Mouse (Mus musculus) myocyte (in vitro differentiated cells): ENCODE measurements around the gene Prex1. TPM values are rescaled to one million over a fixed set of nuclear protein-coding genes. Genes with fewer than 3 reads are reported as not detected.

Experiments
- H3K27me3 ChIP-seq: one replicate; pipeline ENCODE4 v1.6.1; 2011; ENCODE audit not compliant: control insufficient read depth, insufficient read depth, insufficient read length
- H3K36me3 ChIP-seq: one replicate; pipeline ENCODE4 v1.6.1; 2011; ENCODE audit not compliant: control insufficient read depth, insufficient read depth
- H3K4me2 ChIP-seq: one replicate; pipeline ENCODE4 v1.6.1; 2011; ENCODE audit warnings: low read depth, control low read depth
- H3K4me3 ChIP-seq: one replicate; pipeline ENCODE4 v1.5.1; 2011; ENCODE audit warnings: mild to moderate bottlenecking, control low read depth, moderate library complexity
- H3K79me2 ChIP-seq: one replicate; pipeline ENCODE4 v1.6.1; 2011; ENCODE audit not compliant: control insufficient read depth, insufficient read depth
- H3ac ChIP-seq: one replicate; pipeline ENCODE4 v1.6.1; 2011; ENCODE audit not compliant: control insufficient read depth, insufficient read length
- CEBPB ChIP-seq: IDR thresholded peaks from 2 replicates; pipeline ENCODE4 v1.6.1; 2011; ENCODE audit warnings: mild to moderate bottlenecking, moderate library complexity; ENCODE audit not compliant: poor library complexity, insufficient read depth, severe bottlenecking
- E2F4 ChIP-seq: IDR thresholded peaks from one replicate; pipeline ENCODE4 v1.6.1; 2011; ENCODE audit warnings: mild to moderate bottlenecking, control low read depth, moderate library complexity; ENCODE audit not compliant: insufficient read depth
- MAX ChIP-seq: IDR thresholded peaks from one replicate; pipeline ENCODE4 v1.6.1; 2011; ENCODE audit warnings: low read depth, mild to moderate bottlenecking, control low read depth
- MYOD1 ChIP-seq, 3 experiments: IDR thresholded peaks; one replicate each; pipeline ENCODE4 v1.6.1; 2011; ENCODE audit warnings: control low read depth in 2 of 3, low read depth in 2 of 3, mild to moderate bottlenecking in 2 of 3, moderate library complexity in 1 of 3; ENCODE audit not compliant: insufficient read length in 2 of 3, control insufficient read depth in 1 of 3
- MYOG ChIP-seq, 3 experiments: IDR thresholded peaks; one replicate each; pipeline ENCODE4 v1.6.1; 2011; ENCODE audit warnings: control low read depth in 2 of 3, low read depth in 2 of 3, mild to moderate bottlenecking in 2 of 3; ENCODE audit not compliant: insufficient read length in 2 of 3, control insufficient read depth in 1 of 3, insufficient read depth in 1 of 3
- POLR2A ChIP-seq: IDR thresholded peaks from one replicate; pipeline ENCODE4 v1.6.1; 2011; ENCODE audit warnings: low read depth, mild to moderate bottlenecking, control low read depth, moderate library complexity; ENCODE audit not compliant: insufficient read length
- POLR2AphosphoS2 ChIP-seq: IDR thresholded peaks from one replicate; pipeline ENCODE4 v1.6.1; 2011; ENCODE audit warnings: low read depth, control low read depth; ENCODE audit not compliant: insufficient read length
- REST ChIP-seq: IDR thresholded peaks from one replicate; pipeline ENCODE4 v1.6.1; 2011; ENCODE audit warnings: mild to moderate bottlenecking, control low read depth, moderate library complexity; ENCODE audit not compliant: insufficient read depth, insufficient read length
- SRF ChIP-seq: IDR thresholded peaks from one replicate; pipeline ENCODE4 v1.6.1; 2011; ENCODE audit warnings: low read depth; ENCODE audit not compliant: control insufficient read depth, insufficient read length
- TCF12 ChIP-seq: IDR thresholded peaks from one replicate; pipeline ENCODE4 v1.6.1; 2011; ENCODE audit warnings: mild to moderate bottlenecking, control low read depth; ENCODE audit not compliant: poor library complexity, insufficient read depth, severe bottlenecking
- TCF3 ChIP-seq: IDR thresholded peaks from one replicate; pipeline ENCODE4 v1.6.1; 2011; ENCODE audit warnings: low read depth, control low read depth; ENCODE audit not compliant: insufficient read length
- USF1 ChIP-seq: IDR thresholded peaks from one replicate; pipeline ENCODE4 v1.6.1; 2011; ENCODE audit warnings: low read depth, mild to moderate bottlenecking, control low read depth, moderate library complexity
- polyA plus RNA-seq: library from polyadenylated mRNA; unstranded; fragments of >200 nt; fragmentation: generic; extraction: Trizol; gene quantifications from one replicate; pipeline ENCODE4 v1.2.1, GENCODE M21; 2012; ENCODE audit warnings: missing spikeins

The Prex1 gene
- polyA plus RNA-seq, 1 experiment, result 0.17 TPM

DNA sequence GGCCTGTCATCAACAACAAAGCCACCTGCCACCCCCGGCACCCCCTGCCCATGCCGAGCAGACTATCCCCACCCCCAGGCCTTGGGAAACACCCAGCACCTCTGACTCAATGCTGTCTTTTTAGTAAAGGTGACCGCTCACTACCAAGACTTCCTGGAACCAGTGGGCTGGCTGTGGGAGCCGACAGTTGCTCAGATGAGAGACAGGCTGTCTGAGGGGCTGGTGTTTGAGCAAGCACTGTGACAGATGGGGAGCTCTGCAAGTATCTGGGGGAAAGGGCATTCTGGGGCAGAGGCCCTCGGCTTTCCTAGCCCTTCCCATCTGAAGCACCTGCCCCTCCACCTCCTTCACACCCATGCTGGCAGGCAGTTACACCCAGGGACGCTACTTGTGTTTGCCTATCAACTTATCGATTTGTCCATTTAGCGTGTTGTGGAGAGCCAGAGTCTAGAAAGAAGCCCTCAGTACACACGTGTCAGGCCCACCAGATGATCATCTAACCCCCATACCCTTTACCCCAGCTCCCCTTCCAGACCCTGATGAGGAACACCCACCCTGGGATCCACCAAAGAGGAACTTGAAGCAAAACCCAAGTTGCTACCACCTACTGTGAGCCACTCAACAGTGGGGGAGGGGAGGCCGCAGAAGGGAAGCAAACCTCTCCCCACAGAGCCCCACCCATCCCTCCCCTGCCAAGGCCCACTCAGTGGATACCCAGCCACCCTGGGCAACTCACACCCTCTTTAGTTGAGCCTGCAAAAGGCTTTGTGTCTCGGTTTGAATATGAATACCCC, 57.7 kb downstream of the Prex1 start:
- H3K27me3 ChIP-seq, result peaks cover 5% of the 10 kb centered on the region
- H3ac ChIP-seq, result no peak overlapping the region
- H3K79me2 ChIP-seq, result no peaks in the 10 kb centered on the region
- no peaks in the 10 kb centered on the region for H3K36me3 ChIP-seq
- TF ChIP-seq POLR2A (no peak), TCF12 (no peak), REST (no peak), TCF3 (no peak), MAX (no peak), POLR2AphosphoS2 (no peak), USF1 (no peak), SRF (no peak), MYOD1 (IDR thresholded peaks at IDR 0.05; ENCODE audit: control insufficient read depth in 1 of 3, insufficient read length in 2 of 3, low read depth in 2 of 3) (no peak), CEBPB (no peak), MYOG (IDR thresholded peaks at IDR 0.05; ENCODE audit: control insufficient read depth in 1 of 3, insufficient read depth in 1 of 3, insufficient read length in 2 of 3, low read depth in 2 of 3) (no peak), E2F4 (no peak)
- H3K4me2 ChIP-seq, result no peak overlapping the region
- no peak overlapping the region for H3K4me3 ChIP-seq

DNA sequence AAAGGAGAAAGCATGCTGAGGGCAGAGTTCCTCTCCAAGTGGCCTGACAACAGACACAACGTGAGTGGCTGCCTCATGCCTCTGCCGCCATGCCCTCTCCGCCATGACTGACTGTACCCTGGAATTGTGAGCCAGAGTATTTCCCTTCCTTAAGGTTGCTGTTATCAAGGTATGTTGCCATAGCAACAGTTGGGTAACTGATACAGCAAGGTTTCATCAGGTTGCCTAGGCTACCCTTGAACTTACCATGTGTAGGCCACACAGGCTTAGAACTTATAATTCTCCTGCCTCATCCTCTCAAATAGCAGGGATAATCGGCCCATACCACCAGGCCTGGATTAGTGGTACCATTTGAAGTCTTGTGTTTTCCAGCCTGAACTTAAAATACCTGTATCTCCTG, 58.3 kb downstream of the Prex1 start:
- Histone ChIP-seq H3K27me3 (peaks cover 5% of the 10 kb centered on the region), H3K79me2 (no peaks in the 10 kb centered on the region), H3K4me3 (no peak overlapping the region), H3ac (no peak overlapping the region), H3K4me2 (no peak overlapping the region), H3K36me3 (no peaks in the 10 kb centered on the region)
- no peak for TF ChIP-seq TCF3
- TF ChIP-seq POLR2A, result no peak
- TF ChIP-seq MYOG (IDR thresholded peaks at IDR 0.05; ENCODE audit: control insufficient read depth in 1 of 3, insufficient read depth in 1 of 3, insufficient read length in 2 of 3, low read depth in 2 of 3), result no peak
- no peak for TF ChIP-seq MAX
- TF ChIP-seq POLR2AphosphoS2, result no peak
- no peak for TF ChIP-seq E2F4
- TF ChIP-seq USF1, result no peak
- no peak for TF ChIP-seq SRF
- TF ChIP-seq MYOD1 (IDR thresholded peaks at IDR 0.05; ENCODE audit: control insufficient read depth in 1 of 3, insufficient read length in 2 of 3, low read depth in 2 of 3), result no peak
- TF ChIP-seq CEBPB, result no peak
- no peak for TF ChIP-seq REST
- no peak for TF ChIP-seq TCF12

DNA sequence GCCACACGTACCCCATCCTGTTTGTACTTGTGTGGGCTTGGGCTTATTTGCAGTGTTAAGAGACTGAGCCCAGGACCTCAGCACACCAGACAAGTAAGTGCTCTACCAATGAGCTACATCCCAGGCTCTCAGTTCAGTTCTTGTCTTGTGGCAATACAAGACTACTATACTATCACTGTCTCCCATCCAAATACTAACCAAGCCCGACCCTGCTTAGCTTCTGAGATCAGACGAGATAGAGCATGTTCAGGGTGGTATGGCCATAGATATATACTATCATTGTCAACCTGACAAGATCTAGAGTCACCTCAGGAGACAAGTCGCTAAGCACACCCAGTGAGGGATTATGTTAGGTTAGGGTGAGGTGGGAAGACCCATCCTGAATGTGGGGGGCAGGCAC, 58.8 kb downstream of the Prex1 start:
- Histone ChIP-seq H3K4me3 (no peak overlapping the region), H3K4me2 (no peak overlapping the region), H3K27me3 (peaks cover 5% of the 10 kb centered on the region), H3K79me2 (no peaks in the 10 kb centered on the region), H3K36me3 (no peaks in the 10 kb centered on the region), H3ac (no peak overlapping the region)
- TF ChIP-seq TCF12 (no peak), MYOD1 (IDR thresholded peaks at IDR 0.05; ENCODE audit: control insufficient read depth in 1 of 3, insufficient read length in 2 of 3, low read depth in 2 of 3) (no peak), TCF3 (no peak), MYOG (IDR thresholded peaks at IDR 0.05; ENCODE audit: control insufficient read depth in 1 of 3, insufficient read depth in 1 of 3, insufficient read length in 2 of 3, low read depth in 2 of 3) (no peak)

DNA sequence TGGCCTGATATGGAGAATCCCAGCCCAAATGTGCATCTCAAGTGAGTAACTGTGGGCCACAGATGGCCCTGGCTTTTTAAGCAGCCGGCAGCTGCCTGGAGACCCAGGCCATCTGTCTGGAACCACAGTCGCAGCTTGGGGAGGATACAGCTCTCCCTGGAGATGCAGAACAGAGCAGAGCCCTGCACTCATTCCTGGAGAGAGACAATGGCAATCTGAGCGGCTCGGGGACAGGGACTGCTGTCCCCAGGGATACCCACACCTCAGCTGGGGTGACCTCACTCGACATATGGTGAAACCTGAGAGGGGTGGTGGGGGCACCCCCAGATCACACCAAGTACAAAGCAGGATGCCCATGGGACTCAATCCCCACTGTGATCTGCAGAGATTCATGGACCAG, 60.1 kb downstream of the Prex1 start:
- Histone ChIP-seq H3K4me3 (no peak overlapping the region), H3K36me3 (no peaks in the 10 kb centered on the region), H3K79me2 (no peaks in the 10 kb centered on the region), H3K4me2 (no peak overlapping the region), H3ac (no peak overlapping the region), H3K27me3 (peaks cover 5% of the 10 kb centered on the region)
- TF ChIP-seq USF1, result no peak
- no peak for TF ChIP-seq SRF
- TF ChIP-seq TCF12, result no peak
- no peak for TF ChIP-seq POLR2AphosphoS2
- no peak for TF ChIP-seq MYOG (IDR thresholded peaks at IDR 0.05; ENCODE audit: control insufficient read depth in 1 of 3, insufficient read depth in 1 of 3, insufficient read length in 2 of 3, low read depth in 2 of 3)
- TF ChIP-seq REST, result no peak
- no peak for TF ChIP-seq E2F4
- TF ChIP-seq MYOD1 (IDR thresholded peaks at IDR 0.05; ENCODE audit: control insufficient read depth in 1 of 3, insufficient read length in 2 of 3, low read depth in 2 of 3), result no peak
- no peak for TF ChIP-seq CEBPB
- no peak for TF ChIP-seq MAX
- no peak for TF ChIP-seq POLR2A
- no peak for TF ChIP-seq TCF3
